Mouse (Mus musculus) liver, embryonic 14.5 days (tissue): Measurements from ENCODE around the gene Vwf.

Source experiments
- CTCF ChIP-seq: IDR thresholded peaks from 2 replicates; pipeline ENCODE4 v1.5.1; 2016; ENCODE audit warnings: antibody characterized with exemption, low read depth, control low read depth
- EP300 ChIP-seq: IDR thresholded peaks from 2 replicates; pipeline ENCODE4 v1.6.1; 2016; ENCODE audit warnings: antibody characterized with exemption, low read depth

DNA sequence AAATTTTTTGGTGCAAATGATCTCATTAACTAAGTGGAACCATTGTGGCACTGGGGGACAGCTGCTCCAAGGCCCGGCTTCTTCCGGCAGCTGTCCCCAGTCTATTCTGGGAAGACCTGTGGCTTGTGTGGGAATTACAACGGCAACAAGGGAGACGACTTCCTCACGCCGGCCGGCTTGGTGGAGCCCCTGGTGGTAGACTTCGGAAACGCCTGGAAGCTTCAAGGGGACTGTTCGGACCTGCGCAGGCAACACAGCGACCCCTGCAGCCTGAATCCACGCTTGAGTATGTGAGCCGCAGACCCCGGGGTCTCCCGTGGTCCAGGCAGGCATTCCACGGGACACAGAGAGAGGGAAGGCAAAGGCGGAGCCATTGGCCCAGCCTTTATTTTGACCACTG is 56.7 kb downstream of the Vwf start:
- TF ChIP-seq CTCF = peak; percentile 94
- TF ChIP-seq EP300 = no peak
